17 mouse cellular contexts compared by ENCODE assay signal in genomic region chr10:84549146-84549919, GRCm38 (mm10). TPM values are rescaled to one million over a fixed set of nuclear protein-coding genes. Genes with fewer than 3 reads are reported as not detected.
DNase-seq lines count a peak whose midpoint lies in the region; ATAC-seq and TF ChIP-seq lines count a peak whose summit lies in the region.
"Had no signal": no experiment of that assay in that cellular context is flagged by ENCODE, and none has a peak within 500 bp of the region (broad histone marks: within the 10 kb centered on the region; RNA-seq: fewer than 3 reads in every experiment).

No protein-coding gene starts in this region.

- in situ Hi-C loops in ES-E14 (cut with MboI; ENCODE audit: low sequenced_read_pairs in 2 of 2, unreplicated experiment in 2 of 2): no loop called here

- WGBS in liver, embryonic 12.5 days (ENCODE audit: insufficient replicate concordance): 47% methylated on average over 17 of the region's 17 CpGs

- peak overlapping the region; percentile 22; the same call in 1 of the 2 replicates for H3K9ac ChIP-seq in ES-E14 (ENCODE audit: insufficient read depth, low read depth, low read length, poor library complexity, severe bottlenecking)
- no peak overlapping the region for H3K9ac ChIP-seq in liver, embryonic 12.5 days
- H3K9ac ChIP-seq: midbrain, embryonic 12.5 days had no signal

- peaks cover 4 to 10% of the 10 kb centered on the region in 2 experiments; a peak in 2 of 4 replicates for H3K4me1 ChIP-seq in ES-E14 (ENCODE audit: control insufficient read depth in 2 of 2, insufficient read depth in 2 of 2, low read length in 2 of 2, poor library complexity in 1 of 2)
- H3K4me1 ChIP-seq in liver, embryonic 12.5 days: peaks cover 8% of the 10 kb centered on the region
- H3K4me1 ChIP-seq: midbrain, embryonic 12.5 days had no signal

- no peak overlapping the region for H3K4me2 ChIP-seq in liver, embryonic 12.5 days
- H3K4me2 ChIP-seq: midbrain, embryonic 12.5 days had no signal

- peaks cover 10% of the 10 kb centered on the region for H3K36me3 ChIP-seq in ES-E14 (ENCODE audit: control insufficient read depth, insufficient read depth, low read length, poor library complexity, severe bottlenecking)
- no peaks in the 10 kb centered on the region for H3K36me3 ChIP-seq in liver, embryonic 12.5 days
- H3K36me3 ChIP-seq: limb, embryonic 10.5 days; midbrain, embryonic 12.5 days had no signal

- H3K27me3 ChIP-seq in liver, embryonic 12.5 days (replicated peaks): peaks cover 10% of the 10 kb centered on the region
- H3K27me3 ChIP-seq: midbrain, embryonic 12.5 days had no signal

- DNase-seq in heart, adult 8-10 months (ENCODE audit: low spot score): peak; percentile 21
- no peak for DNase-seq in heart, postnatal 36 days
- no peak for DNase-seq in ES-E14 (ENCODE audit: low read depth, low spot score)
- DNase-seq in lung, postnatal 10 days: no peak
- no peak for DNase-seq in urinary bladder, adult 18-20 months (ENCODE audit: low spot score in 2 of 2)
- no peak for DNase-seq in layer of hippocampus, postnatal 36 days
- DNase-seq: B cell, adult 2 months; cerebellum, adult 9-11 months; heart, postnatal 14 days; right cerebral cortex, postnatal 14 days; thymus, adult 2 months had no signal

- intact Hi-C loops in heart, postnatal 36 days (cut with DNase I): no loop called here

- ATAC-seq in liver, embryonic 12.5 days: peak; percentile 18; the same call in 1 of the 2 replicates
- peak; percentile 11; the same call in 1 of the 2 replicates for ATAC-seq in neutrophil, adult 5-6 weeks (ENCODE audit: extremely low read depth, insufficient number of reproducible peaks, low FRiP score, poor library complexity, severe bottlenecking)
- ATAC-seq: activated CD4-positive, CD25-positive, alpha-beta regulatory T cell, adult 4 months had no signal

- H3K27ac ChIP-seq in ES-E14 (ENCODE audit: insufficient read depth, low read depth, low read length, poor library complexity, severe bottlenecking): no peak overlapping the region
- H3K27ac ChIP-seq in liver, embryonic 12.5 days: 0 out of 2 replicates have a peak overlapping the region, but pooled peaks have one; percentile 45
- H3K27ac ChIP-seq: heart, adult 2 months; limb, embryonic 10.5 days; midbrain, embryonic 12.5 days had no signal

- no peak overlapping the region for H3K4me3 ChIP-seq in ES-E14 (ENCODE audit: insufficient read depth in 1 of 2, low read depth in 1 of 2, low read length in 2 of 2, poor library complexity in 1 of 2, severe bottlenecking in 1 of 2)
- H3K4me3 ChIP-seq in liver, embryonic 12.5 days: no peak overlapping the region
- H3K4me3 ChIP-seq: heart, adult 2 months; limb, embryonic 10.5 days; midbrain, embryonic 12.5 days had no signal

- H3K9me3 ChIP-seq in ES-E14 (ENCODE audit: control insufficient read depth, insufficient read depth, low read depth, low read length): no peaks in the 10 kb centered on the region
- no peaks in the 10 kb centered on the region for H3K9me3 ChIP-seq in liver, embryonic 12.5 days (replicated peaks)
- H3K9me3 ChIP-seq: limb, embryonic 10.5 days had no signal

TF ChIP-seq in ES-E14, 5 proteins besides CTCF, POLR2A, EP300 and RAD21:
- no peak for TF ChIP-seq MAFK (IDR thresholded peaks at IDR 0.05; ENCODE audit: insufficient read depth, low read depth, low read length)

RNA-seq across cellular contexts. Expression of gene Ckap4, which starts 15.5 kb away (rescaled TPM):
- total RNA-seq in heart, adult 8-10 months (2022): 10 to 100 TPM; 18.2 to 26.3 (median 22.8) TPM
- total RNA-seq in heart, postnatal 36 days (2021): 10 to 100 TPM; 28.4 to 32.0 TPM
- total RNA-seq in ES-E14 (2012; rRNA removed): 86.8 and 120 TPM in 2 replicates
- 26.0 and 28.8 TPM in 2 replicates for polyA plus RNA-seq in liver, embryonic 12.5 days (2016; fragmentation: Nextera tagmentation; extraction: Ambion mirVana)
- 40.4 and 43.1 TPM in 2 replicates for total RNA-seq in neutrophil, adult 5-6 weeks (2017)
- total RNA-seq in layer of hippocampus, postnatal 36 days (2021): 10 to 100 TPM; 21.6 to 22.5 TPM

RNA-seq across cellular contexts. Expression of gene Tcp11l2, which starts 27.1 kb away (rescaled TPM):
- total RNA-seq in heart, adult 8-10 months (2022): 100 to 1,000 TPM in 3 of 4 experiments, 10 to 100 TPM in 1; 89.2 to 200 (median 123) TPM
- 100 to 1,000 TPM; 131 to 192 TPM for total RNA-seq in heart, postnatal 36 days (2021)
- 2.8 and 2.9 TPM in 2 replicates for total RNA-seq in ES-E14 (2012; rRNA removed)
- polyA plus RNA-seq in liver, embryonic 12.5 days (2016; fragmentation: Nextera tagmentation; extraction: Ambion mirVana): 28.1 and 28.7 TPM in 2 replicates
- 168 and 169 TPM in 2 replicates for total RNA-seq in neutrophil, adult 5-6 weeks (2017)
- total RNA-seq in layer of hippocampus, postnatal 36 days (2021): 10 to 100 TPM; 28.4 to 31.1 TPM
